Mouse (Mus musculus): ENCODE measurements at regions not wholly inside any gene's neighbourhood (a gene's known extent, or its start where the extent isn't known, plus 50 kb on each side); places are given as distances from the start of the nearest gene placed in this dataset.

DNA sequence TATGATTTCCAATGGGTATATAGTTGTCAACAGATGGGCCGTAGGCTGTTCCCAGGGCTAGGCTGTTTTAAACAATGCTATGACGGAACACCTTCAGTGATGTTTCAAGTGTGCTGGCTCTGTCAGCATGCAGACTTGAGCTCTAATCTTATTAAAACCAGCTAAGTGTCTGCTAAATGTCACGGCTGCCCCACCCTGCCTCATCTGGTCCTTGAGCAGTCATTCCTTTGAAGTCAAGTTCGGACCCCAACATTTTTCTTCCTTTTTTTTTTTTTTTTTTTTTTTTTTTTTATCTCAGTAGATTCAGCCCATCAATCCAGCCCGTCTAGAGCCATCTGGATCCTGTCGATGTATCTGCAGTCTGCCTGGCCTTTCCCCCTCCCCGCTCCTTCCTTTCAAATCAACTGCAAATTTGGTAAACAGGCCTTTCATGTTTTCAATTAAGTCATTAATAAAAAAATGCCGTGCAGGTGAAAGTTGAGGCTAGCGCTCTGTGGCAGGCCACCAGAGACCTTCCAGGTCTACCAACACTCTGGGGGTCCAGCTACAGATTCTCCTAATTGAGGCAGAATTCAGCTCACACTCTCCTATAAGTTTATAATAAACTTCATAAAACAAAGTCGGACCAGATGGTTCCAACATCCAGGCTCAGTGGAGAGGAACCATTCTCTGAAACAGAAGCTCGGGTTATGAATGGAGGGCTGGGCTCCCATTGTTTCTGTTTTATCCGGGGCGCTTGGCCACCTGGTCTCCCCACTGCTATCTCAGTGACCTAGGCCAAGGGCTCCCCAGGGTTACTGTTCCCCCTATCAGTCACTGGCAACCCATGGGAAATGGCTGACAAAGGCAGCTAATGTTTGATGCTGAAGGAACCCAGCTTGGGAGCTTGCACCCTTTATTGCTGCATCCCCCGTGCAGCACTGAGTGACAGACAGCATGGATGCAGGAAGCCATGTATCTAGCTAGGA, 56.3 kb upstream of the Gjb5 start:
- DNase-seq (ENCODE audit: low spot score), result no peak
